Mouse (Mus musculus): ENCODE data around the gene Sorcs3.

GRCm38 (mm10) chr19:48413836-48414235 is 208.0 kb downstream of the Sorcs3 start:
- TF ChIP-seq CTCF (IDR thresholded peaks at IDR 0.05; ENCODE audit: low read depth) = peak; percentile 60
- TF ChIP-seq EP300 (IDR thresholded peaks at IDR 0.05; ENCODE audit: low read depth) = no peak

Data from heart, postnatal 0 days (tissue).